Mouse (Mus musculus): ENCODE data around the gene Blcap. TPM values are rescaled to one million over a fixed set of nuclear protein-coding genes. Genes with fewer than 3 reads are reported as not detected.

Blcap gene
- polyA plus RNA-seq, 1 experiment from 2014 or later = 76.0 TPM

- DNase-seq (ENCODE audit: low spot score) (no peak), ATAC-seq (ENCODE audit: insufficient number of reproducible peaks, low FRiP score, low TSS enrichment, low read depth) (no peak)
- 83% methylated on average over 4 of the region's 4 CpGs for WGBS
- no peak overlapping the region for H3K27ac ChIP-seq (replicated peaks; ENCODE audit: low read depth, low read length)
- H3K27me3 ChIP-seq (ENCODE audit: control insufficient read depth, insufficient read depth, low read length) = no peaks in the 10 kb centered on the region
- peaks cover 6% of the 10 kb centered on the region; the same call in 1 of the 2 replicates for H3K9me3 ChIP-seq (ENCODE audit: control insufficient read depth, low read length)
- H3K4me1 ChIP-seq (ENCODE audit: control insufficient read depth, insufficient read depth, low read length) = peaks cover 12% of the 10 kb centered on the region
- peak overlapping the region; percentile 64 for H3K4me2 ChIP-seq (ENCODE audit: low read depth, severe bottlenecking)
- no peak overlapping the region for H3K9ac ChIP-seq (ENCODE audit: low read length)
- H3K4me3 ChIP-seq (ENCODE audit: low read depth, low read length) = no peak overlapping the region
- H3K36me3 ChIP-seq (ENCODE audit: control insufficient read depth, insufficient read depth, low read length) = peaks cover 11% of the 10 kb centered on the region
These were observed 6.4 kb downstream of the Blcap start for GRCm38 (mm10) chr2:157564723-157565122.

GRCm38 (mm10) chr2:157563031-157563430 is 8.0 kb downstream of the Blcap start:
- DNase-seq (ENCODE audit: low spot score) = no peak
- peaks cover 16% of the 10 kb centered on the region for H3K36me3 ChIP-seq (ENCODE audit: control insufficient read depth, insufficient read depth, low read length)
- H3K4me1 ChIP-seq (ENCODE audit: control insufficient read depth, insufficient read depth, low read length) = peaks cover 17% of the 10 kb centered on the region
- no peaks in the 10 kb centered on the region for H3K27me3 ChIP-seq (ENCODE audit: control insufficient read depth, insufficient read depth, low read length)
- no peak overlapping the region for H3K9ac ChIP-seq (ENCODE audit: low read length)
- WGBS = 40% methylated on average over 2 of the region's 2 CpGs
- H3K4me2 ChIP-seq (ENCODE audit: low read depth, severe bottlenecking) = no peak overlapping the region
- no peak for ATAC-seq (ENCODE audit: insufficient number of reproducible peaks, low FRiP score, low TSS enrichment, low read depth)
- peaks cover 9% of the 10 kb centered on the region; the same call in 1 of the 2 replicates for H3K9me3 ChIP-seq (ENCODE audit: control insufficient read depth, low read length)
- H3K4me3 ChIP-seq (ENCODE audit: low read depth, low read length) = no peak overlapping the region
- H3K27ac ChIP-seq (replicated peaks; ENCODE audit: low read depth, low read length) = 0 out of 2 replicates have a peak overlapping the region, but pooled peaks have one; percentile 6

- Histone ChIP-seq H3K9ac (ENCODE audit: low read length) (peak overlapping the region; percentile 53), H3K9me3 (ENCODE audit: control insufficient read depth, low read length) (peaks cover 14% of the 10 kb centered on the region; the same call in 1 of the 2 replicates), H3K27me3 (ENCODE audit: control insufficient read depth, insufficient read depth, low read length) (no peaks in the 10 kb centered on the region), H3K36me3 (ENCODE audit: control insufficient read depth, insufficient read depth, low read length) (peaks cover 21% of the 10 kb centered on the region), H3K4me3 (ENCODE audit: low read depth, low read length) (peak overlapping the region; percentile 58), H3K4me2 (ENCODE audit: low read depth, severe bottlenecking) (peak overlapping the region; percentile 69), H3K27ac (replicated peaks; ENCODE audit: low read depth, low read length) (peak overlapping the region; percentile 5; the same call in 1 of the 2 replicates), H3K4me1 (ENCODE audit: control insufficient read depth, insufficient read depth, low read length) (peaks cover 26% of the 10 kb centered on the region)
- 50% methylated on average over 27 of the region's 27 CpGs for WGBS
- ATAC-seq (ENCODE audit: insufficient number of reproducible peaks, low FRiP score, low TSS enrichment, low read depth) = peak; percentile 44; the same call in 1 of the 2 replicates
- peak; percentile 79 for DNase-seq (ENCODE audit: low spot score)
These were observed 9.8 kb downstream of the Blcap start for GRCm38 (mm10) chr2:157561165-157561836.

DNA sequence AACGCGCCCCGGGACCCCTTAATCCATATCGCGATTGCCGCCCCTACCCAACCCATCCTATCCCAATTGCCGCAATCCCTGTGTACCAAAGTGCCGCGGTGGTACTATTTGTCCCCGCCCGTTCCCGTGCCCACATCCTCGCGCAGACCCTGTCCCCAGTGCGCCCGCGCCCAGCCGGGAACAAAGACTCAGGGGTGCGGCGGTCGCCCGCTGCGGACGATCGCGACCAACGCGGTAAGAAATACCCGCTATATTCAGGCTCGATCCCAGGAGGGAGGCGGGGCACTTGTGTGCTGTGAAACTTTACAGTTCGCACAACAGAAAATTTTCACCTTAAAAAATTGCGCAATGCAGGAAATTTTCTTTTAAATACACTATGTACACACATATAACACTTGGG is 10.8 kb downstream of the Blcap start:
- DNase-seq (ENCODE audit: low spot score) (no peak), ATAC-seq (ENCODE audit: insufficient number of reproducible peaks, low FRiP score, low TSS enrichment, low read depth) (no peak)
- Histone ChIP-seq H3K4me3 (ENCODE audit: low read depth, low read length) (peak overlapping the region; percentile 58), H3K9me3 (ENCODE audit: control insufficient read depth, low read length) (peaks cover 14% of the 10 kb centered on the region; the same call in 1 of the 2 replicates), H3K27me3 (ENCODE audit: control insufficient read depth, insufficient read depth, low read length) (no peaks in the 10 kb centered on the region), H3K4me2 (ENCODE audit: low read depth, severe bottlenecking) (peak overlapping the region; percentile 27), H3K4me1 (ENCODE audit: control insufficient read depth, insufficient read depth, low read length) (peaks cover 34% of the 10 kb centered on the region), H3K9ac (ENCODE audit: low read length) (peak overlapping the region; percentile 82), H3K36me3 (ENCODE audit: control insufficient read depth, insufficient read depth, low read length) (peaks cover 21% of the 10 kb centered on the region), H3K27ac (replicated peaks; ENCODE audit: low read depth, low read length) (peak overlapping the region; percentile 80)
- WGBS = 51% methylated on average over 33 of the region's 33 CpGs

- Histone ChIP-seq H3K4me1 (ENCODE audit: control insufficient read depth, insufficient read depth, low read length) (peaks cover 32% of the 10 kb centered on the region), H3K27ac (replicated peaks; ENCODE audit: low read depth, low read length) (peak within 1 kb of the TSS; percentile 80), H3K9ac (ENCODE audit: low read length) (peak within 1 kb of the TSS; percentile 82), H3K27me3 (ENCODE audit: control insufficient read depth, insufficient read depth, low read length) (no peaks in the 10 kb centered on the region), H3K4me3 (ENCODE audit: low read depth, low read length) (peak within 1 kb of the TSS; percentile 58), H3K9me3 (ENCODE audit: control insufficient read depth, low read length) (peaks cover 14% of the 10 kb centered on the region; the same call in 1 of the 2 replicates), H3K36me3 (ENCODE audit: control insufficient read depth, insufficient read depth, low read length) (peaks cover 21% of the 10 kb centered on the region), H3K4me2 (ENCODE audit: low read depth, severe bottlenecking) (peak within 1 kb of the TSS; percentile 69)
- WGBS = 53% methylated on average over 27 of the region's 27 CpGs
- DNase-seq (ENCODE audit: low spot score) (peak; percentile 91), ATAC-seq (ENCODE audit: insufficient number of reproducible peaks, low FRiP score, low TSS enrichment, low read depth) (peak; percentile 10; the same call in 1 of the 2 replicates)
These were observed 11.2 kb downstream of the Blcap start, which contains the start of gene Nnat for GRCm38 (mm10) chr2:157559858-157560257. TSS of gene Nnat (plus strand) at chr2:157560078.

GRCm38 (mm10) chr2:157559440-157559839 is 11.6 kb downstream of the Blcap start:
- peaks cover 14% of the 10 kb centered on the region; the same call in 1 of the 2 replicates for H3K9me3 ChIP-seq (ENCODE audit: control insufficient read depth, low read length)
- no peaks in the 10 kb centered on the region for H3K27me3 ChIP-seq (ENCODE audit: control insufficient read depth, insufficient read depth, low read length)
- peak overlapping the region; percentile 58 for H3K4me3 ChIP-seq (ENCODE audit: low read depth, low read length)
- H3K36me3 ChIP-seq (ENCODE audit: control insufficient read depth, insufficient read depth, low read length) = peaks cover 21% of the 10 kb centered on the region
- 50% methylated on average over 19 of the region's 19 CpGs for WGBS
- peak overlapping the region; percentile 27; the same call in 1 of the 2 replicates for H3K4me2 ChIP-seq (ENCODE audit: low read depth, severe bottlenecking)
- ATAC-seq (ENCODE audit: insufficient number of reproducible peaks, low FRiP score, low TSS enrichment, low read depth) (no peak), DNase-seq (ENCODE audit: low spot score) (peak; percentile 55)
- peaks cover 35% of the 10 kb centered on the region for H3K4me1 ChIP-seq (ENCODE audit: control insufficient read depth, insufficient read depth, low read length)
- H3K9ac ChIP-seq (ENCODE audit: low read length) = no peak overlapping the region
- peak overlapping the region; percentile 80; the same call in 1 of the 2 replicates for H3K27ac ChIP-seq (replicated peaks; ENCODE audit: low read depth, low read length)

- DNase-seq (ENCODE audit: low spot score) (no peak), ATAC-seq (ENCODE audit: insufficient number of reproducible peaks, low FRiP score, low TSS enrichment, low read depth) (no peak)
- H3K27ac ChIP-seq (replicated peaks; ENCODE audit: low read depth, low read length) = no peak overlapping the region
- WGBS = 44% methylated on average over 6 of the region's 6 CpGs
- peaks cover 21% of the 10 kb centered on the region for H3K36me3 ChIP-seq (ENCODE audit: control insufficient read depth, insufficient read depth, low read length)
- H3K9me3 ChIP-seq (ENCODE audit: control insufficient read depth, low read length) = peaks cover 14% of the 10 kb centered on the region; the same call in 1 of the 2 replicates
- no peak overlapping the region for H3K4me2 ChIP-seq (ENCODE audit: low read depth, severe bottlenecking)
- peaks cover 43% of the 10 kb centered on the region for H3K4me1 ChIP-seq (ENCODE audit: control insufficient read depth, insufficient read depth, low read length)
- H3K4me3 ChIP-seq (ENCODE audit: low read depth, low read length) = no peak overlapping the region
- H3K27me3 ChIP-seq (ENCODE audit: control insufficient read depth, insufficient read depth, low read length) = no peaks in the 10 kb centered on the region
- H3K9ac ChIP-seq (ENCODE audit: low read length) = no peak overlapping the region
These were observed 12.6 kb downstream of the Blcap start for GRCm38 (mm10) chr2:157558520-157558919.

- Histone ChIP-seq H3K27me3 (ENCODE audit: control insufficient read depth, insufficient read depth, low read length) (no peaks in the 10 kb centered on the region), H3K36me3 (ENCODE audit: control insufficient read depth, insufficient read depth, low read length) (peaks cover 21% of the 10 kb centered on the region), H3K9me3 (ENCODE audit: control insufficient read depth, low read length) (peaks cover 14% of the 10 kb centered on the region; the same call in 1 of the 2 replicates), H3K4me1 (ENCODE audit: control insufficient read depth, insufficient read depth, low read length) (peaks cover 48% of the 10 kb centered on the region), H3K4me2 (ENCODE audit: low read depth, severe bottlenecking) (no peak overlapping the region), H3K4me3 (ENCODE audit: low read depth, low read length) (no peak overlapping the region), H3K9ac (ENCODE audit: low read length) (no peak overlapping the region), H3K27ac (replicated peaks; ENCODE audit: low read depth, low read length) (no peak overlapping the region)
- 83% methylated on average over 9 of the region's 9 CpGs for WGBS
- no peak for DNase-seq (ENCODE audit: low spot score)
- no peak for ATAC-seq (ENCODE audit: insufficient number of reproducible peaks, low FRiP score, low TSS enrichment, low read depth)
These were observed 13.0 kb downstream of the Blcap start for GRCm38 (mm10) chr2:157558051-157558450.
